Mouse (Mus musculus) cerebellum, postnatal 10 days (tissue): ENCODE measurements around the gene Rab26.

ENCODE experiments used
- DNase-seq, 2 experiments: peaks; one replicate each; pipeline ENCODE4 v3.0.0; 2021; ENCODE audit warnings: mixed read lengths in 2 of 2

The Rab26 gene

GRCm38 (mm10) chr17:24534160-24534718, at the start of gene Rab26:
Rab26 (minus strand) TSS chr17:24534210.
- no peak for DNase-seq

- DNase-seq = peak in 1 of 2 experiments; percentile 36
These were observed 46.3 kb upstream of the Rab26 start for GRCm38 (mm10) chr17:24580287-24580686.

- no peak for DNase-seq
These were observed 45.5 kb upstream of the Rab26 start for GRCm38 (mm10) chr17:24579532-24579931.

GRCm38 (mm10) chr17:24573811-24574210, 39.8 kb upstream of the Rab26 start:
- no peak for DNase-seq

GRCm38 (mm10) chr17:24572651-24573245, 38.7 kb upstream of the Rab26 start:
- DNase-seq = no peak

- peak in 1 of 2 experiments; percentile 47 for DNase-seq
These were observed 35.8 kb upstream of the Rab26 start for GRCm38 (mm10) chr17:24569837-24570236.

GRCm38 (mm10) chr17:24567034-24567779, 33.2 kb upstream of the Rab26 start:
- DNase-seq = peak in 1 of 2 experiments; percentile 35

GRCm38 (mm10) chr17:24565792-24566191, 31.8 kb upstream of the Rab26 start:
- DNase-seq = no peak

GRCm38 (mm10) chr17:24565092-24565491, 31.1 kb upstream of the Rab26 start:
- DNase-seq = no peak

GRCm38 (mm10) chr17:24564422-24564821, 30.4 kb upstream of the Rab26 start:
- DNase-seq = no peak

GRCm38 (mm10) chr17:24563638-24564037, 29.6 kb upstream of the Rab26 start:
- no peak for DNase-seq

GRCm38 (mm10) chr17:24561592-24561991, 27.6 kb upstream of the Rab26 start:
- no peak for DNase-seq

GRCm38 (mm10) chr17:24560301-24561028, 26.5 kb upstream of the Rab26 start:
- peak; percentile 59 to 68 for DNase-seq

GRCm38 (mm10) chr17:24559146-24559545, 25.1 kb upstream of the Rab26 start:
- DNase-seq = no peak

GRCm38 (mm10) chr17:24558600-24559099, 24.6 kb upstream of the Rab26 start:
- no peak for DNase-seq

GRCm38 (mm10) chr17:24557091-24557490, 23.1 kb upstream of the Rab26 start:
- no peak for DNase-seq

- peak; percentile 28 to 49 for DNase-seq
These were observed 17.0 kb upstream of the Rab26 start for GRCm38 (mm10) chr17:24551050-24551444.

- peak; percentile 90 to 92 for DNase-seq
These were observed 16.5 kb upstream of the Rab26 start for GRCm38 (mm10) chr17:24550416-24551049.

GRCm38 (mm10) chr17:24549618-24550415, 15.8 kb upstream of the Rab26 start, which contains the start of gene Pkd1:
Pkd1 (plus strand) TSS chr17:24549834.
- peak; percentile 97 to 98 for DNase-seq

- peak; percentile 56 to 71 for DNase-seq
These were observed 15.1 kb upstream of the Rab26 start for GRCm38 (mm10) chr17:24548921-24549617.

- no peak for DNase-seq
These were observed 14.4 kb upstream of the Rab26 start for GRCm38 (mm10) chr17:24548435-24548834.
